Mouse (Mus musculus): Measurements from ENCODE around the gene Pate3. TPM values are rescaled to one million over a fixed set of nuclear protein-coding genes. Genes with fewer than 3 reads are reported as not detected.
"Not testable (repeated sequence)": the region's sequence is repeated elsewhere in the genome, so short reads cannot be mapped to it uniquely, and the experiment has no call there.

The Pate3 gene
- total RNA-seq (2021) = not detected
- long read RNA-seq, experiment 1 = 0 reads
- long read RNA-seq, experiment 2 = 0 reads

GRCm38 (mm10) chr9:35648102-35648501 lies at the start of gene Pate3:
TSS of gene Pate3 (minus strand) at chr9:35648202.
- no peak within 1 kb of the TSS for H3K27ac ChIP-seq
- intact Hi-C loops (cut with DNase I) = no loop called here
- H3K4me3 ChIP-seq = no peak within 1 kb of the TSS
- no peak for DNase-seq (ENCODE audit: extremely low spot score in 1 of 2, low spot score in 2 of 2)
- TF ChIP-seq CTCF (IDR thresholded peaks at IDR 0.05) = no peak

- intact Hi-C loops (cut with DNase I) = no loop called here
- Histone ChIP-seq H3K27ac (no peak overlapping the region), H3K4me3 (no peak overlapping the region)
- no peak for TF ChIP-seq CTCF (IDR thresholded peaks at IDR 0.05)
- no peak for DNase-seq (ENCODE audit: extremely low spot score in 1 of 2, low spot score in 2 of 2)
Measured at GRCm38 (mm10) chr9:35691924-35692323, 43.9 kb upstream of the Pate3 start.

GRCm38 (mm10) chr9:35687013-35687412 lies 39.0 kb upstream of the Pate3 start, which contains the start of gene Pate1:
TSS of gene Pate1 (minus strand) at chr9:35687390.
- Histone ChIP-seq H3K27ac (no peak within 1 kb of the TSS), H3K4me3 (no peak within 1 kb of the TSS)
- no peak for TF ChIP-seq CTCF (IDR thresholded peaks at IDR 0.05)
- DNase-seq (ENCODE audit: extremely low spot score in 1 of 2, low spot score in 2 of 2) = peak in 1 of 2 experiments; percentile 11
- intact Hi-C loops (cut with DNase I) = no loop called here

GRCm38 (mm10) chr9:35673557-35673956 lies 25.6 kb upstream of the Pate3 start:
- H3K4me3 ChIP-seq = no peak overlapping the region
- no peak for TF ChIP-seq CTCF (IDR thresholded peaks at IDR 0.05)
- no peak overlapping the region for H3K27ac ChIP-seq
- DNase-seq (ENCODE audit: extremely low spot score in 1 of 2, low spot score in 2 of 2) = no peak
- intact Hi-C loops (cut with DNase I) = no loop called here

- Histone ChIP-seq H3K27ac (no peak overlapping the region), H3K4me3 (no peak overlapping the region)
- intact Hi-C loops (cut with DNase I) = no loop called here
- DNase-seq (ENCODE audit: extremely low spot score in 1 of 2, low spot score in 2 of 2) = no peak
- TF ChIP-seq CTCF (IDR thresholded peaks at IDR 0.05) = no peak
Measured at GRCm38 (mm10) chr9:35632981-35633380, 15.0 kb downstream of the Pate3 start.

GRCm38 (mm10) chr9:35616784-35617183 lies 31.2 kb downstream of the Pate3 start:
- intact Hi-C loops (cut with DNase I); H3K27ac ChIP-seq; H3K4me3 ChIP-seq; DNase-seq (ENCODE audit: extremely low spot score in 1 of 2, low spot score in 2 of 2): not testable (repeated sequence)

- intact Hi-C loops (cut with DNase I) = no loop called here
- peak; percentile 45 for TF ChIP-seq CTCF (IDR thresholded peaks at IDR 0.05)
- H3K4me3 ChIP-seq = no peak overlapping the region
- no peak for DNase-seq (ENCODE audit: extremely low spot score in 1 of 2, low spot score in 2 of 2)
- no peak overlapping the region for H3K27ac ChIP-seq
Measured at GRCm38 (mm10) chr9:35614005-35614404, 34.0 kb downstream of the Pate3 start.

- H3K27ac ChIP-seq = no peak within 1 kb of the TSS
- no peak for DNase-seq (ENCODE audit: extremely low spot score in 1 of 2, low spot score in 2 of 2)
- intact Hi-C loops (cut with DNase I) = no loop called here
- no peak within 1 kb of the TSS for H3K4me3 ChIP-seq
- no peak for TF ChIP-seq CTCF (IDR thresholded peaks at IDR 0.05)
Measured at GRCm38 (mm10) chr9:35611841-35612240, 36.2 kb downstream of the Pate3 start, which contains the start of gene Pate4. TSS of gene Pate4 (minus strand) at chr9:35611941.

GRCm38 (mm10) chr9:35607647-35608405 lies 40.2 kb downstream of the Pate3 start:
- no peak for TF ChIP-seq CTCF (IDR thresholded peaks at IDR 0.05)
- no peak for DNase-seq (ENCODE audit: extremely low spot score in 1 of 2, low spot score in 2 of 2)

More at GRCm38 (mm10) chr9:35607647-35608405, 40.2 kb downstream of the Pate3 start:
- intact Hi-C loops (cut with DNase I) = no loop called here
- H3K27ac ChIP-seq = peak overlapping the region; percentile 29
- H3K4me3 ChIP-seq = no peak overlapping the region

Other genes starting within 250 kb of the Pate3 start
- 1 to 10 TPM; 7.9 to 8.3 TPM for gene Cdon, start 227.1 kb downstream of the Pate3 start, total RNA-seq (2021)
- not detected for gene Gm1113, start 129.9 kb downstream of the Pate3 start, total RNA-seq (2021)
- 10 to 100 TPM; 16.3 to 16.7 TPM for gene Ddx25, start 89.7 kb downstream of the Pate3 start, total RNA-seq (2021)
- 10 to 100 TPM; 11.9 to 12.6 TPM for gene Pus3, start 89.6 kb downstream of the Pate3 start, total RNA-seq (2021)
- under 1 TPM; 0.34 to 0.98 TPM for gene Pate2, start 77.9 kb downstream of the Pate3 start, total RNA-seq (2021)
- 1 to 10 TPM; 9.0 to 9.6 TPM for gene Hyls1, start 77.8 kb downstream of the Pate3 start, total RNA-seq (2021)
- not detected for gene Pate4, start 36.3 kb downstream of the Pate3 start, total RNA-seq (2021)
- gene Pate1, start 39.2 kb upstream of the Pate3 start, total RNA-seq (2021) = not detected
- gene Gm17677, start 92.8 kb upstream of the Pate3 start, total RNA-seq (2021) = not detected
- gene Gm17727, start 129.9 kb upstream of the Pate3 start, total RNA-seq (2021) = not detected
- gene Gm27235, start 141.9 kb upstream of the Pate3 start, total RNA-seq (2021) = not detected
- gene D730048I06Rik, start 141.9 kb upstream of the Pate3 start, total RNA-seq (2021) = not detected
- not detected for gene 9230110F15Rik, start 195.9 kb upstream of the Pate3 start, total RNA-seq (2021)

Data from left cerebral cortex, adult 2 months (tissue).